Comparison of ENCODE assay signal across 22 mouse cellular contexts in genomic region chr9:47786642-47787041, GRCm38 (mm10).
"Had no signal": no experiment of that assay in that cellular context is flagged by ENCODE, and none has a peak within 500 bp of the region (broad histone marks: within the 10 kb centered on the region; RNA-seq: fewer than 3 reads in every experiment).

No protein-coding gene starts in this region.

- H3K36me3 ChIP-seq: kidney, embryonic 15.5 days; limb, embryonic 12.5 days; limb, embryonic 15.5 days; midbrain, embryonic 13.5 days; stomach, embryonic 15.5 days had no signal

- H3K9ac ChIP-seq: kidney, embryonic 15.5 days; limb, embryonic 12.5 days; limb, embryonic 15.5 days; liver, embryonic 14.5 days; liver, postnatal 0 days; lung, embryonic 14.5 days; midbrain, embryonic 13.5 days; neural tube, embryonic 13.5 days; stomach, embryonic 15.5 days had no signal

- ATAC-seq: liver, postnatal 0 days; lung, postnatal 0 days; midbrain, embryonic 13.5 days; midbrain, embryonic 16.5 days had no signal

- H3K9me3 ChIP-seq: kidney, embryonic 15.5 days; limb, embryonic 12.5 days; limb, embryonic 15.5 days; midbrain, embryonic 13.5 days; neural tube, embryonic 13.5 days; stomach, embryonic 15.5 days had no signal

- DNase-seq: kidney, adult 11 months; kidney, adult 8-10 months; kidney, postnatal 10 days; kidney, postnatal 36 days; left cerebral cortex, postnatal 4 days; liver, postnatal 0 days; lung, embryonic 14.5 days; right cerebral cortex, postnatal 25 days; spleen, adult 18-20 months; thymus, postnatal 25 days had no signal

- H3K27me3 ChIP-seq: kidney, embryonic 15.5 days; limb, embryonic 12.5 days; limb, embryonic 15.5 days; midbrain, embryonic 13.5 days; neural tube, embryonic 13.5 days; stomach, embryonic 15.5 days had no signal

- H3K4me2 ChIP-seq: kidney, embryonic 15.5 days; limb, embryonic 12.5 days; limb, embryonic 15.5 days; liver, embryonic 11.5 days; lung, embryonic 14.5 days; midbrain, embryonic 13.5 days; neural tube, embryonic 13.5 days; stomach, embryonic 15.5 days had no signal

- H3K4me3 ChIP-seq: kidney, embryonic 15.5 days; limb, embryonic 12.5 days; limb, embryonic 15.5 days; midbrain, embryonic 13.5 days; myocyte; neural tube, embryonic 13.5 days; stomach, embryonic 15.5 days had no signal

- H3K27ac ChIP-seq: kidney, embryonic 15.5 days; limb, embryonic 12.5 days; limb, embryonic 15.5 days; liver, embryonic 14.5 days; macrophage; midbrain, embryonic 13.5 days; neural tube, embryonic 13.5 days; stomach, embryonic 15.5 days had no signal

- H3K4me1 ChIP-seq: kidney, embryonic 15.5 days; limb, embryonic 15.5 days had no signal
